In genomic region chr3:102214736-102215135, GRCm38 (mm10) we compare ENCODE assay signal across 21 mouse cellular contexts. TPM values are rescaled to one million over a fixed set of nuclear protein-coding genes. Genes with fewer than 3 reads are reported as not detected.
DNase-seq lines count a peak whose midpoint lies in the region; ATAC-seq and TF ChIP-seq lines count a peak whose summit lies in the region.
"Had no signal": no experiment of that assay in that cellular context is flagged by ENCODE, and none has a peak within 500 bp of the region (broad histone marks: within the 10 kb centered on the region; RNA-seq: fewer than 3 reads in every experiment).

No protein-coding gene starts in this region.

- intact Hi-C loops in heart, postnatal 36 days (cut with DNase I) = no loop called here

- no peak for ATAC-seq in intestine, embryonic 14.5 days (replicated peaks; ENCODE audit: low FRiP score, low TSS enrichment, low read depth)
- no peak for ATAC-seq in intestine, embryonic 16.5 days
- ATAC-seq in forebrain, embryonic 12.5 days (ENCODE audit: low FRiP score) = no peak
- ATAC-seq: forebrain, embryonic 15.5 days; hindbrain, embryonic 16.5 days had no signal

- no peak overlapping the region for H3K9ac ChIP-seq in intestine, embryonic 14.5 days (ENCODE audit: low read length)
- no peak overlapping the region for H3K9ac ChIP-seq in intestine, embryonic 16.5 days (ENCODE audit: low read depth, low read length)
- no peak overlapping the region for H3K9ac ChIP-seq in ES-Bruce4 (ENCODE audit: low read depth, poor library complexity, severe bottlenecking)
- no peak overlapping the region for H3K9ac ChIP-seq in forebrain, embryonic 12.5 days
- H3K9ac ChIP-seq: embryonic facial prominence, embryonic 12.5 days; embryonic facial prominence, embryonic 15.5 days; forebrain, embryonic 15.5 days; heart, embryonic 13.5 days; hindbrain, embryonic 13.5 days had no signal

- 84% methylated on average over 4 of the region's 4 CpGs for WGBS in intestine, embryonic 14.5 days
- WGBS in intestine, embryonic 16.5 days = 80% methylated on average over 4 of the region's 4 CpGs
- WGBS in forebrain, embryonic 12.5 days = 93% methylated on average over 4 of the region's 4 CpGs

- TF ChIP-seq CTCF in ES-Bruce4 (IDR thresholded peaks at IDR 0.05; ENCODE audit: low read depth, low read length) = no peak

- no peaks in the 10 kb centered on the region for H3K27me3 ChIP-seq in intestine, embryonic 14.5 days (replicated peaks; ENCODE audit: control insufficient read depth, insufficient read depth, low read length)
- H3K27me3 ChIP-seq in intestine, embryonic 16.5 days (replicated peaks; ENCODE audit: control insufficient read depth, insufficient read depth, low read length) = no peaks in the 10 kb centered on the region
- no peaks in the 10 kb centered on the region for H3K27me3 ChIP-seq in ES-Bruce4 (ENCODE audit: control insufficient read depth, insufficient read depth, low read length, poor library complexity, severe bottlenecking)
- 0 out of 2 replicates have a peak, but pooled peaks cover 3% of the 10 kb centered on the region for H3K27me3 ChIP-seq in forebrain, embryonic 12.5 days
- H3K27me3 ChIP-seq: embryonic facial prominence, embryonic 12.5 days; embryonic facial prominence, embryonic 15.5 days; forebrain, embryonic 15.5 days; heart, embryonic 13.5 days had no signal

- peak; percentile 51 for DNase-seq in heart, adult 11 months
- no peak for DNase-seq in heart, postnatal 36 days
- peak; percentile 46 for DNase-seq in intestine, embryonic 14.5 days (ENCODE audit: low spot score)
- DNase-seq in ZHBTc4 (ENCODE audit: low read depth, low spot score) = peak; percentile 49
- DNase-seq: adrenal gland, postnatal 14 days; cerebellum, adult 11 months; cerebellum, adult 2 months; cerebellum, adult 9-11 months; cerebellum, postnatal 25 days; gastrocnemius, postnatal 25 days; heart, postnatal 14 days had no signal

- no peaks in the 10 kb centered on the region; the same call in 1 of the 2 replicates for H3K9me3 ChIP-seq in intestine, embryonic 14.5 days (ENCODE audit: control insufficient read depth, low read length)
- H3K9me3 ChIP-seq in intestine, embryonic 16.5 days (ENCODE audit: control insufficient read depth, low read length) = no peaks in the 10 kb centered on the region
- H3K9me3 ChIP-seq in ES-Bruce4 (replicated peaks; ENCODE audit: control insufficient read depth, insufficient read depth, low read length, poor library complexity, severe bottlenecking) = no peaks in the 10 kb centered on the region
- H3K9me3 ChIP-seq in forebrain, embryonic 12.5 days = no peaks in the 10 kb centered on the region
- H3K9me3 ChIP-seq: embryonic facial prominence, embryonic 12.5 days; embryonic facial prominence, embryonic 15.5 days; forebrain, embryonic 15.5 days; heart, embryonic 13.5 days; hindbrain, embryonic 10.5 days; hindbrain, embryonic 13.5 days had no signal

- H3K4me2 ChIP-seq in intestine, embryonic 14.5 days (ENCODE audit: low read length) = no peak overlapping the region
- H3K4me2 ChIP-seq in intestine, embryonic 16.5 days (ENCODE audit: low read depth, low read length) = no peak overlapping the region
- no peak overlapping the region for H3K4me2 ChIP-seq in forebrain, embryonic 12.5 days
- H3K4me2 ChIP-seq: embryonic facial prominence, embryonic 12.5 days; embryonic facial prominence, embryonic 15.5 days; forebrain, embryonic 15.5 days; heart, embryonic 13.5 days; hindbrain, embryonic 13.5 days had no signal

- H3K27ac ChIP-seq in intestine, embryonic 14.5 days (ENCODE audit: low read depth) = no peak overlapping the region
- no peak overlapping the region for H3K27ac ChIP-seq in intestine, embryonic 16.5 days (ENCODE audit: low read length)
- H3K27ac ChIP-seq in ES-Bruce4 (ENCODE audit: insufficient read depth, low read length) = peak overlapping the region; percentile 86
- H3K27ac ChIP-seq in forebrain, embryonic 12.5 days = no peak overlapping the region
- H3K27ac ChIP-seq: embryonic facial prominence, embryonic 12.5 days; embryonic facial prominence, embryonic 15.5 days; forebrain, embryonic 15.5 days; heart, embryonic 13.5 days; hindbrain, embryonic 10.5 days; hindbrain, embryonic 13.5 days had no signal

- no peak overlapping the region for H3K4me3 ChIP-seq in intestine, embryonic 14.5 days (ENCODE audit: low read depth, low read length)
- no peak overlapping the region for H3K4me3 ChIP-seq in intestine, embryonic 16.5 days (ENCODE audit: low read length)
- no peak overlapping the region for H3K4me3 ChIP-seq in ES-Bruce4 (ENCODE audit: low read depth, low read length)
- H3K4me3 ChIP-seq in forebrain, embryonic 12.5 days (replicated peaks) = no peak overlapping the region
- H3K4me3 ChIP-seq: embryonic facial prominence, embryonic 12.5 days; embryonic facial prominence, embryonic 15.5 days; forebrain, embryonic 15.5 days; heart, embryonic 13.5 days; hindbrain, embryonic 10.5 days; hindbrain, embryonic 13.5 days had no signal

- H3K36me3 ChIP-seq in intestine, embryonic 14.5 days (ENCODE audit: control insufficient read depth, insufficient read depth, low read length) = no peaks in the 10 kb centered on the region
- no peaks in the 10 kb centered on the region for H3K36me3 ChIP-seq in intestine, embryonic 16.5 days (ENCODE audit: control insufficient read depth, insufficient read depth, low read length)
- no peaks in the 10 kb centered on the region for H3K36me3 ChIP-seq in ES-Bruce4 (ENCODE audit: control insufficient read depth, insufficient read depth, low read length, poor library complexity, severe bottlenecking)
- H3K36me3 ChIP-seq in forebrain, embryonic 12.5 days (replicated peaks) = no peaks in the 10 kb centered on the region
- H3K36me3 ChIP-seq: embryonic facial prominence, embryonic 12.5 days; embryonic facial prominence, embryonic 15.5 days; forebrain, embryonic 15.5 days; heart, embryonic 13.5 days; hindbrain, embryonic 10.5 days; hindbrain, embryonic 13.5 days had no signal

- TF ChIP-seq POLR2A in ES-Bruce4 (IDR thresholded peaks at IDR 0.05; ENCODE audit: insufficient read depth, low read length) = no peak

- H3K4me1 ChIP-seq in intestine, embryonic 14.5 days (replicated peaks; ENCODE audit: control insufficient read depth, insufficient read depth, low read length) = no peaks in the 10 kb centered on the region
- no peaks in the 10 kb centered on the region for H3K4me1 ChIP-seq in intestine, embryonic 16.5 days (ENCODE audit: control insufficient read depth, insufficient read depth, low read length)
- peaks cover 10% of the 10 kb centered on the region for H3K4me1 ChIP-seq in ES-Bruce4 (ENCODE audit: control insufficient read depth, insufficient read depth, low read length)
- H3K4me1 ChIP-seq in forebrain, embryonic 12.5 days = no peaks in the 10 kb centered on the region
- H3K4me1 ChIP-seq: embryonic facial prominence, embryonic 12.5 days; embryonic facial prominence, embryonic 15.5 days; forebrain, embryonic 15.5 days; hindbrain, embryonic 13.5 days had no signal

- peak; percentile 53; the same call in 1 of the 2 replicates for TF ChIP-seq EP300 in ES-Bruce4 (IDR thresholded peaks at IDR 0.05; ENCODE audit: insufficient read depth, low read depth, low read length)

RNA-seq across cellular contexts. Expression of gene Vangl1, which starts 10.2 kb away (rescaled TPM):
- total RNA-seq in heart, postnatal 36 days (2021) = 10 to 100 TPM; 10.8 to 14.2 TPM
- polyA plus RNA-seq in intestine, embryonic 14.5 days (2014; fragmentation: Nextera tagmentation; extraction: Ambion mirVana) = 21.0 and 23.7 TPM in 2 replicates
- 18.7 and 20.6 TPM in 2 replicates for polyA plus RNA-seq in intestine, embryonic 16.5 days (2015; fragmentation: Nextera tagmentation; extraction: Ambion mirVana)
- 69.9 and 85.8 TPM in 2 replicates for polyA plus RNA-seq in ES-Bruce4 (2011; ENCODE audit: insufficient read depth, insufficient read length, low read depth, missing spikeins)
- polyA plus RNA-seq in forebrain, embryonic 12.5 days (2016; fragmentation: Nextera tagmentation; extraction: Ambion mirVana) = 4.3 and 5.8 TPM in 2 replicates

Comparison
In these comparisons a context has a peak if more than half of its experiments do, and no peak if none do; other contexts are left out.
1. DNase-seq: peak in heart, adult 11 months (single experiment), intestine, embryonic 14.5 days (single experiment) and ZHBTc4 (single experiment); none in heart, postnatal 36 days (0 of 2).